Mouse (Mus musculus) heart, postnatal 36 days (tissue): ENCODE measurements around the gene Cpvl. TPM values are rescaled to one million over a fixed set of nuclear protein-coding genes. Genes with fewer than 3 reads are reported as not detected.

ENCODE experiments used
- DNase-seq, 2 experiments: peaks; one replicate each; pipeline ENCODE4 v3.0.0; 2021 to 2022
- intact Hi-C: fragments of 180-260 bp; cut with DNase I; formaldehyde crosslinking; loops from one replicate; pipeline ENCODE4 v1.15.1; 2025
- total RNA-seq, 2 experiments: library from RNA; stranded (reverse); gene quantifications; 2 replicates each; pipeline ENCODE4 v1.2.3; 2021

Cpvl gene
- total RNA-seq, 2 experiments from 2014 or later, result not detected

GRCm38 (mm10) chr6:53942190-53942831 is 36.2 kb downstream of the Cpvl start:
- DNase-seq, result no peak
- intact Hi-C loops, result no loop called here

- intact Hi-C loops, result no loop called here
- DNase-seq, result no peak
Observed at GRCm38 (mm10) chr6:53939752-53940151, 38.7 kb downstream of the Cpvl start.

- intact Hi-C loops, result no loop called here
Observed at GRCm38 (mm10) chr6:53938942-53939341, 39.5 kb downstream of the Cpvl start.

GRCm38 (mm10) chr6:53937143-53938134 is 41.0 kb downstream of the Cpvl start:
- intact Hi-C loops, result no loop called here
- DNase-seq, result no peak

More at GRCm38 (mm10) chr6:53938942-53939341, 39.5 kb downstream of the Cpvl start:
- no peak for DNase-seq

GRCm38 (mm10) chr6:53931605-53932004 is 46.9 kb downstream of the Cpvl start:
- no peak for DNase-seq
- intact Hi-C loops, result no loop called here

GRCm38 (mm10) chr6:53929858-53930257 is 48.6 kb downstream of the Cpvl start:
- DNase-seq, result no peak
- intact Hi-C loops, result no loop called here

GRCm38 (mm10) chr6:53926197-53926596 is 52.3 kb downstream of the Cpvl start:
- intact Hi-C loops, result no loop called here
- DNase-seq, result no peak

- intact Hi-C loops, result no loop called here
- no peak for DNase-seq
Observed at GRCm38 (mm10) chr6:53925192-53925591, 53.3 kb downstream of the Cpvl start.

GRCm38 (mm10) chr6:53920041-53920440 is 58.4 kb downstream of the Cpvl start:
- intact Hi-C loops, result no loop called here
- no peak for DNase-seq

- intact Hi-C loops, result no loop called here
- DNase-seq, result no peak
Observed at GRCm38 (mm10) chr6:53917026-53917558, 61.4 kb downstream of the Cpvl start.

GRCm38 (mm10) chr6:53915347-53915746 is 63.1 kb downstream of the Cpvl start:
- no peak for DNase-seq
- intact Hi-C loops, result no loop called here

- intact Hi-C loops, result no loop called here
- no peak for DNase-seq
Observed at GRCm38 (mm10) chr6:53913151-53913550, 65.3 kb downstream of the Cpvl start.

- DNase-seq, result no peak
- intact Hi-C loops, result no loop called here
Observed at GRCm38 (mm10) chr6:53912112-53912782, 66.2 kb downstream of the Cpvl start.

- intact Hi-C loops, result no loop called here
- no peak for DNase-seq
Observed at GRCm38 (mm10) chr6:53909986-53910385, 68.5 kb downstream of the Cpvl start.

- intact Hi-C loops, result no loop called here
- DNase-seq, result no peak
Observed at GRCm38 (mm10) chr6:53909446-53909845, 69.0 kb downstream of the Cpvl start.

- DNase-seq, result no peak
- intact Hi-C loops, result no loop called here
Observed at GRCm38 (mm10) chr6:53906871-53907270, 71.6 kb downstream of the Cpvl start.

GRCm38 (mm10) chr6:53906051-53906462 is 72.4 kb downstream of the Cpvl start:
- intact Hi-C loops, result no loop called here
- no peak for DNase-seq

GRCm38 (mm10) chr6:53905576-53905975 is 72.9 kb downstream of the Cpvl start:
- no peak for DNase-seq

GRCm38 (mm10) chr6:53904703-53905395 is 73.6 kb downstream of the Cpvl start:
- no peak for DNase-seq
- intact Hi-C loops, result no loop called here

More at GRCm38 (mm10) chr6:53905576-53905975, 72.9 kb downstream of the Cpvl start:
- intact Hi-C loops, result no loop called here

- no peak for DNase-seq
- intact Hi-C loops, result no loop called here
Observed at GRCm38 (mm10) chr6:53904186-53904585, 74.3 kb downstream of the Cpvl start.
